1 mouse cellular context compared by ENCODE assay signal in genomic region chr3:126793035-126793964, GRCm38 (mm10).
A peak's percentile ranks its signal among the peaks of the same experiment; 100 is the strongest.
TF ChIP-seq lines count a peak whose summit lies in the region.

No protein-coding gene starts in this region.

TF ChIP-seq in CH12.LX, 34 proteins besides CTCF, POLR2A, EP300 and RAD21 (continued from another document):
- TF ChIP-seq UBTF (IDR thresholded peaks at IDR 0.05; ENCODE audit: low read depth, low read length) (no peak), MAX (IDR thresholded peaks at IDR 0.05; ENCODE audit: low read length) (peak; percentile 76), BHLHE40 (IDR thresholded peaks at IDR 0.05; ENCODE audit: low read depth, low read length) (no peak), CHD1 (IDR thresholded peaks at IDR 0.05; ENCODE audit: low read depth, low read length) (no peak)
TF ChIP-seq in CH12.LX: peak in this region for 6.
